Mouse (Mus musculus) T-helper 17 cell (primary cell): ENCODE data around the gene Mageb4.
"Not testable (repeated sequence)": the region's sequence is repeated elsewhere in the genome, so short reads cannot be mapped to it uniquely, and the experiment has no call there.

Experiments used
- in situ Hi-C, 2 experiments: fragments of 300-600 bp; cut with MboI, MseI; formaldehyde crosslinking; loops; 1 replicate in 1 of 2; 2 replicates in 1 of 2; pipeline ENCODE4 v1.15.1; 2025; ENCODE audit warnings: high pct_unique_total_duplicates in 2 of 2

Mageb4 gene

GRCm38 (mm10) chrX:86304993-86305392 lies at the start of gene Mageb4:
Gene Mageb4 (minus strand): TSS chrX:86305093.
- in situ Hi-C loops: loop anchor here in 1 of 2 experiments (5.0 kb wide), 1 partner anchor 53 kb away; no protein-coding TSS in a partner anchor

GRCm38 (mm10) chrX:86284597-86284996 lies 20.3 kb downstream of the Mageb4 start:
- in situ Hi-C loops: not testable (repeated sequence)

DNA sequence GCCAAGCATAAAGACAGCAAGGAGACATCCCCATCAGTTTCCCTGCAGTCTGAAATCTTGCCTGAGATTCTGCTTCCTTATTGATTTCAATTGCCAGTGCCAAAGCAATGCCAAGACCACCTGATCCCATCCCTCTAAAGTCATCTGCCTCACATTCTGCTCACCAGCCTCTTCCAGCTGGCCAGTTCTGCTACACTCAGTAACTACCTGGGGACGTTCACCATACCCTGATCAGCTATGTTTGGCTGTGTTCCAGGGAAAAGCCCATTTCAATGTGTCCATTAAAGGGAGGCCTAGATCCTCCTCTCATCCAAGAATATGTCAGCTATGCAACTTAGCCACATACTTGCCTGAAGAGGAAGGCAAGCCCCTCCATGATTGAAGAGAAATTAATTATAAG lies 58.9 kb downstream of the Mageb4 start:
- in situ Hi-C loops: not testable (repeated sequence)

DNA sequence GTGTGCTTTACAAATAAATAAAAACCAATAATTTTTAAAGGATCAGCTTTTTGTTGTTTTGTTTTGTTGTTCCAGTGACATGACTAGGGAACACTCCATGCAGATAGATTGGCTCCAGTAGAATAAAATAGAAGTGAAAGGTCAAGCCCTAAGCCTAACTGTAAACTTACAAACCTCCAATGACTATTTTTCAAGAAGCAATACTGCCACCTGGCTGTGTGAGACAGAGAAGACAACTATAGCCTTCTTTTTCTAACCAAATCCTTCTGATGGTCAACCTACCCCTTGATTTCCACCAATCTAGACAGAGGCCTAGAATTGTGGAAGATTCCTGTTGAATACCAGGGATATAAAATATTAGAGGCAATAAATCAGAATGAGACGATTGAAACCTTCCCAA lies 67.6 kb downstream of the Mageb4 start:
- in situ Hi-C loops: loop anchor here in 1 of 2 experiments (5.0 kb wide), 1 partner anchor 40 kb away; no protein-coding TSS in a partner anchor
